Comparison of ENCODE assay signal across 21 mouse cellular contexts in genomic region chr16:17875174-17875573, GRCm38 (mm10). TPM values are rescaled to one million over a fixed set of nuclear protein-coding genes. Genes with fewer than 3 reads are reported as not detected.
DNase-seq lines count a peak whose midpoint lies in the region; ATAC-seq and TF ChIP-seq lines count a peak whose summit lies in the region.
"Had no signal": no experiment of that assay in that cellular context is flagged by ENCODE, and none has a peak within 500 bp of the region (broad histone marks: within the 10 kb centered on the region; RNA-seq: fewer than 3 reads in every experiment).

No protein-coding gene starts in this region.

- no peaks in the 10 kb centered on the region for H3K27me3 ChIP-seq in heart, embryonic 12.5 days (replicated peaks)
- H3K27me3 ChIP-seq in heart, postnatal 0 days (ENCODE audit: control insufficient read depth, insufficient read depth, low read length), result no peaks in the 10 kb centered on the region
- H3K27me3 ChIP-seq: forebrain, embryonic 15.5 days; hindbrain, embryonic 13.5 days; kidney, embryonic 15.5 days; limb, embryonic 15.5 days had no signal

- 27% methylated on average over 4 of the region's 4 CpGs for WGBS in heart, embryonic 12.5 days
- WGBS in heart, postnatal 0 days, result 25% methylated on average over 4 of the region's 4 CpGs

- H3K36me3 ChIP-seq in heart, embryonic 12.5 days, result peaks cover 20% of the 10 kb centered on the region
- H3K36me3 ChIP-seq in heart, postnatal 0 days (replicated peaks; ENCODE audit: control insufficient read depth, insufficient read depth, low read length), result peaks cover 25% of the 10 kb centered on the region

- H3K4me1 ChIP-seq in heart, embryonic 12.5 days (replicated peaks), result peaks cover 60% of the 10 kb centered on the region
- H3K4me1 ChIP-seq in heart, postnatal 0 days (ENCODE audit: control insufficient read depth, insufficient read depth), result peaks cover 20% of the 10 kb centered on the region
- H3K4me1 ChIP-seq: forebrain, embryonic 15.5 days; hindbrain, embryonic 13.5 days; kidney, embryonic 15.5 days; limb, embryonic 15.5 days had no signal

- no peak overlapping the region for H3K9ac ChIP-seq in heart, embryonic 12.5 days
- no peak overlapping the region for H3K9ac ChIP-seq in heart, postnatal 0 days (replicated peaks; ENCODE audit: low read depth, low read length)
- H3K9ac ChIP-seq: forebrain, embryonic 15.5 days; hindbrain, embryonic 13.5 days; kidney, embryonic 15.5 days; limb, embryonic 15.5 days; lung, embryonic 14.5 days had no signal

- no peaks in the 10 kb centered on the region for H3K9me3 ChIP-seq in heart, embryonic 12.5 days (replicated peaks)
- no peaks in the 10 kb centered on the region for H3K9me3 ChIP-seq in heart, postnatal 0 days (replicated peaks; ENCODE audit: control insufficient read depth, low read length)
- H3K9me3 ChIP-seq: forebrain, embryonic 15.5 days; hindbrain, embryonic 13.5 days; kidney, embryonic 15.5 days; limb, embryonic 15.5 days had no signal

- H3K4me3 ChIP-seq in heart, embryonic 12.5 days, result no peak overlapping the region
- no peak overlapping the region for H3K4me3 ChIP-seq in heart, postnatal 0 days (ENCODE audit: low read depth, low read length)
- H3K4me3 ChIP-seq: forebrain, embryonic 15.5 days; hindbrain, embryonic 13.5 days; kidney, embryonic 15.5 days; limb, embryonic 15.5 days had no signal

- peak overlapping the region; percentile 75 for H3K27ac ChIP-seq in heart, embryonic 12.5 days (ENCODE audit: poor library complexity, severe bottlenecking)
- H3K27ac ChIP-seq in heart, postnatal 0 days (ENCODE audit: low read depth), result peak overlapping the region; percentile 68
- H3K27ac ChIP-seq: forebrain, embryonic 15.5 days; hindbrain, embryonic 13.5 days; kidney, embryonic 15.5 days; limb, embryonic 15.5 days had no signal

- peak; percentile 90 for DNase-seq in heart, adult 11 months
- no peak for DNase-seq in heart, postnatal 4 days
- DNase-seq in kidney, postnatal 36 days, result peak; percentile 17 to 30
- DNase-seq in kidney, postnatal 10 days, result no peak
- peak; percentile 56 for DNase-seq in heart, postnatal 0 days (ENCODE audit: low spot score)
- DNase-seq in layer of hippocampus, adult 9-10 months (ENCODE audit: low spot score), result no peak
- DNase-seq: B cell, adult 2 months; cerebellum, postnatal 14 days; layer of hippocampus, postnatal 36 days; lung, embryonic 14.5 days; lung, postnatal 4 days; retina, postnatal 1 day had no signal

- TF ChIP-seq CTCF in heart, postnatal 0 days (IDR thresholded peaks at IDR 0.05; ENCODE audit: low read depth), result no peak

- no peak for TF ChIP-seq EP300 in heart, postnatal 0 days (IDR thresholded peaks at IDR 0.05; ENCODE audit: low read depth)

- no peak for ATAC-seq in heart, embryonic 12.5 days (ENCODE audit: insufficient number of reproducible peaks, low FRiP score)
- peak; percentile 83 for ATAC-seq in heart, postnatal 0 days (ENCODE audit: insufficient read depth, low read depth)
- ATAC-seq: forebrain, embryonic 15.5 days; inflammation-experienced regulatory T-cells, adult 6 months had no signal

- 0 out of 2 replicates have a peak overlapping the region, but pooled peaks have one; percentile 0 for H3K4me2 ChIP-seq in heart, embryonic 12.5 days
- H3K4me2 ChIP-seq in heart, postnatal 0 days (ENCODE audit: low read depth, low read length), result no peak overlapping the region; the same call in 1 of the 2 replicates
- H3K4me2 ChIP-seq: forebrain, embryonic 15.5 days; hindbrain, embryonic 13.5 days; kidney, embryonic 15.5 days; limb, embryonic 15.5 days; lung, embryonic 14.5 days had no signal

RNA-seq across cellular contexts. Expression of gene Gm20518, which starts 16.3 kb away (rescaled TPM):
- total RNA-seq in heart, postnatal 4 days (2021), result not detected
- polyA plus RNA-seq in heart, embryonic 12.5 days (2016; fragmentation: Nextera tagmentation; extraction: Ambion mirVana), result 0.19 and 0.32 TPM in 2 replicates
- not detected in 2 replicates for total RNA-seq in heart, postnatal 0 days (2014; rRNA removed; ENCODE audit: low replicate concordance)
- polyA plus RNA-seq in heart, postnatal 0 days (2015; fragmentation: Nextera tagmentation; extraction: Ambion mirVana), result 0.05 and 0.07 TPM in 2 replicates

RNA-seq across cellular contexts. Expression of gene Tssk1, which starts 18.8 kb away (rescaled TPM):
- under 1 TPM; 0.07 to 0.09 TPM for total RNA-seq in heart, postnatal 4 days (2021)
- 0.04 and 0.05 TPM in 2 replicates for polyA plus RNA-seq in heart, embryonic 12.5 days (2016; fragmentation: Nextera tagmentation; extraction: Ambion mirVana)
- not detected in 2 replicates for total RNA-seq in heart, postnatal 0 days (2014; rRNA removed; ENCODE audit: low replicate concordance)
- polyA plus RNA-seq in heart, postnatal 0 days (2015; fragmentation: Nextera tagmentation; extraction: Ambion mirVana), result 0.08 and 0.14 TPM in 2 replicates
- total RNA-seq: layer of hippocampus, postnatal 36 days had no signal
- polyA plus RNA-seq: embryonic facial prominence, embryonic 14.5 days; kidney, embryonic 15.5 days; limb, embryonic 15.5 days had no signal

RNA-seq across cellular contexts. Expression of gene Dgcr2, which starts 23.2 kb away (rescaled TPM):
- total RNA-seq in heart, postnatal 4 days (2021), result 10 to 100 TPM; 53.5 to 54.8 TPM
- 54.5 and 56.8 TPM in 2 replicates for polyA plus RNA-seq in heart, embryonic 12.5 days (2016; fragmentation: Nextera tagmentation; extraction: Ambion mirVana)
- total RNA-seq in heart, postnatal 0 days (2014; rRNA removed; ENCODE audit: low replicate concordance), result 61.8 and 78.5 TPM in 2 replicates
- polyA plus RNA-seq in heart, postnatal 0 days (2015; fragmentation: Nextera tagmentation; extraction: Ambion mirVana), result 30.4 and 31.9 TPM in 2 replicates

RNA-seq across cellular contexts. Expression of gene Tssk2, which starts 23.3 kb away (rescaled TPM):
- not detected for total RNA-seq in heart, postnatal 4 days (2021)
- polyA plus RNA-seq in heart, embryonic 12.5 days (2016; fragmentation: Nextera tagmentation; extraction: Ambion mirVana), result not detected in 2 replicates
- not detected in 2 replicates for total RNA-seq in heart, postnatal 0 days (2014; rRNA removed; ENCODE audit: low replicate concordance)
- polyA plus RNA-seq in heart, postnatal 0 days (2015; fragmentation: Nextera tagmentation; extraction: Ambion mirVana), result not detected in 2 replicates
- total RNA-seq: layer of hippocampus, postnatal 36 days; left cerebral cortex, postnatal 25 days had no signal
- polyA plus RNA-seq: forebrain, embryonic 15.5 days; hindbrain, embryonic 13.5 days; kidney, embryonic 15.5 days; limb, embryonic 15.5 days; lung, embryonic 14.5 days; small intestine, adult 2 months had no signal

RNA-seq across cellular contexts. Expression of gene Ess2, which starts 36.0 kb away (rescaled TPM):
- 10 to 100 TPM; 18.3 to 18.8 TPM for total RNA-seq in heart, postnatal 4 days (2021)
- 30.2 and 31.6 TPM in 2 replicates for polyA plus RNA-seq in heart, embryonic 12.5 days (2016; fragmentation: Nextera tagmentation; extraction: Ambion mirVana)
- total RNA-seq in heart, postnatal 0 days (2014; rRNA removed; ENCODE audit: low replicate concordance), result 25.4 and 28.3 TPM in 2 replicates
- polyA plus RNA-seq in heart, postnatal 0 days (2015; fragmentation: Nextera tagmentation; extraction: Ambion mirVana), result 18.5 and 19.4 TPM in 2 replicates

Comparison
In these comparisons a context has a peak if more than half of its experiments do, and no peak if none do; other contexts are left out.
1. DNase-seq: peak in heart, adult 11 months (single experiment), kidney, postnatal 36 days (2 of 2) and heart, postnatal 0 days (single experiment); none in heart, postnatal 4 days (single experiment), kidney, postnatal 10 days (single experiment) and layer of hippocampus, adult 9-10 months (single experiment).